Mouse (Mus musculus) neural tube, embryonic 13.5 days (tissue): ENCODE results near the gene Tes3-ps. TPM values are rescaled to one million over a fixed set of nuclear protein-coding genes. Genes with fewer than 3 reads are reported as not detected.

ENCODE experiments used
- ATAC-seq: fragments of 200-750 bp; cut with Nextera tagmentation; 2 replicates; pipeline ENCODE4 v1.8.0; 2017; ENCODE audit warnings: low read depth, mild to moderate bottlenecking, moderate TSS enrichment, moderate library complexity
- H3K27ac ChIP-seq: fragments of 300-500 bp; sonication (generic); replicated peaks from 2 replicates; pipeline ENCODE4 v1.5.1; 2015; ENCODE audit warnings: moderate library complexity, mild to moderate bottlenecking, inconsistent platforms
- H3K27me3 ChIP-seq: fragments of 300-500 bp; sonication (generic); 2 replicates; pipeline ENCODE4 v1.6.1; 2015; ENCODE audit warnings: mild to moderate bottlenecking, inconsistent platforms
- H3K36me3 ChIP-seq: fragments of 300-500 bp; sonication (generic); 2 replicates; pipeline ENCODE4 v1.6.1; 2015; ENCODE audit warnings: mild to moderate bottlenecking, inconsistent platforms
- H3K4me1 ChIP-seq: fragments of 300-500 bp; sonication (generic); replicated peaks from 2 replicates; pipeline ENCODE4 v1.6.1; 2015; ENCODE audit warnings: inconsistent platforms
- H3K4me2 ChIP-seq: fragments of 300-500 bp; sonication (generic); 2 replicates; pipeline ENCODE4 v1.6.1; 2015; ENCODE audit warnings: inconsistent platforms, mild to moderate bottlenecking, moderate library complexity
- H3K4me3 ChIP-seq: fragments of 300-500 bp; sonication (generic); 2 replicates; pipeline ENCODE4 v1.5.1; 2015; ENCODE audit warnings: mild to moderate bottlenecking, inconsistent platforms
- H3K9ac ChIP-seq: fragments of 300-500 bp; sonication (generic); 2 replicates; pipeline ENCODE4 v1.6.1; 2015; ENCODE audit warnings: moderate library complexity, mild to moderate bottlenecking, inconsistent platforms
- H3K9me3 ChIP-seq: fragments of 300-500 bp; sonication (generic); 2 replicates; pipeline ENCODE4 v1.6.1; 2016; ENCODE audit warnings: inconsistent platforms
- WGBS: fragments of 180-500 bp; shearing (Covaris S2); methylation state at CpG from one replicate; pipeline ENCODE4 v1.1.7; 2015; 5-methylcytosine and 5-hydroxymethylcytosine counted together
- polyA plus RNA-seq: library from polyadenylated mRNA; unstranded; fragments of >200 nt; fragmentation: Nextera tagmentation; extraction: Ambion mirVana; gene quantifications from 2 replicates; pipeline ENCODE4 v1.2.1, GENCODE M21; 2015

Tes3-ps gene
- polyA plus RNA-seq, 1 experiment from 2014 or later = 0.75 TPM

DNA sequence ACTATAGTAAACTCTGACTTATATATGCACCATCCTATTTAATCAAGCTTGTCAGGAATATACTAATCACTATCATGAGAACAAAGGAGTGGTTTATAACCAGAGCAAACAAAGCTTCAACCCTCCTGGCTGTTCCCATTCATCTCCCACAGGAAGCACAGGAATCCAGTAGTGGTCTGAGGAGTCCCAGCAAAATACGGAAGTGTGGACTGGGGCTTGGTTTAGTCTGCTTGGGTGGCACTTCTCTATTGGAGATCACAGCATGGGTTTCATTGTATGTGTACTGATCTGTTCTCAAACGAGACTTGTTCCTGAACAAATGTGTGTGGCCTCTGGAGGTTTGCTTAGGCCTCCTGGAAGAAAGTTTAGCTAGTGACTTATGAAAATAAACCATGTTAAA, 25.6 kb downstream of the Tes3-ps start:
- H3K27ac ChIP-seq = no peak overlapping the region
- no peak overlapping the region for H3K4me3 ChIP-seq
- no peaks in the 10 kb centered on the region for H3K4me1 ChIP-seq
- no peaks in the 10 kb centered on the region for H3K27me3 ChIP-seq
- no peaks in the 10 kb centered on the region for H3K36me3 ChIP-seq
- WGBS = 34% methylated on average over 2 of the region's 2 CpGs
- H3K9me3 ChIP-seq = no peaks in the 10 kb centered on the region
- ATAC-seq = no peak
- H3K9ac ChIP-seq = no peak overlapping the region
- no peak overlapping the region for H3K4me2 ChIP-seq

DNA sequence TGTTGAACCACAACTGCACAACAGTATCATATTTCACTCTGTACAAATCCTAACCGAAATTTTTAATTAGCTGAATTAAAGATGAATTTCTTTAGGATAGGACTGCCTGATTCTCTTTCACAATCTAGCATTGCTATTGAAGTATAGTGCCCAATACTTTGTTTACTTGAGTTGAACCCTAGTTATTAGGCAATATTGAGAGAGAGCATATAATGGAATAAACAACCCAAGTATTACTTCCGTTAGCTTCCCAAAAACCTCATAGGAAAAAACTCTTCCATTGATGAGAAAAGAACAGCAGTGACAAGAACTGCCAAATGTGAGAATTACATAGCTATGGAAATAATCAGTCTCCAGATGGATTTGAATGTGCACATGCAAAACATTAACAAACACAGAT, 33.1 kb downstream of the Tes3-ps start:
- Histone ChIP-seq H3K9ac (no peak overlapping the region), H3K9me3 (no peaks in the 10 kb centered on the region), H3K27ac (no peak overlapping the region), H3K4me2 (no peak overlapping the region), H3K4me3 (no peak overlapping the region), H3K4me1 (no peaks in the 10 kb centered on the region), H3K27me3 (no peaks in the 10 kb centered on the region), H3K36me3 (no peaks in the 10 kb centered on the region)
- 88% methylated on average over 2 of the region's 2 CpGs for WGBS
- no peak for ATAC-seq

DNA sequence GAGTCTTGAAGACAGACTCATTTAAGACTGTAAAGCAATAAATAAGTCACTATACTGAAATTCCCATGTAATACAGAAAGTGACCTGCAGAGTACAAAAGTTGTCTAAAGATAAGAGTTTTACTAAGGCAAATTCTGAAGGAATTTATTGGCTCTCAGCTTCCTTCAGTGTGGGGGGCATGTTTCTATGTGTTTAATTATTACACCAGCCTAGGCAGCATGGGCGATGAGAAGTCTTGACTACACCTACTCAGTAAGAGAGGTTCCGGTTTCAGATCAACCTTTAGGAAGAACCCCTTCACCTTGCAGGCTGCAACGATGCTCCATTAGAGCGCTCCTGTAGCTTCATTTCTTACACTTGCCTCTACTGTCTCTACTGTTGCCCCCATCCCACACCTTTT, 37.5 kb downstream of the Tes3-ps start:
- H3K4me2 ChIP-seq = no peak overlapping the region
- no peak for ATAC-seq
- H3K27me3 ChIP-seq = no peaks in the 10 kb centered on the region
- no peak overlapping the region for H3K9ac ChIP-seq
- WGBS = 94% methylated on average over 4 of the region's 4 CpGs
- no peaks in the 10 kb centered on the region for H3K4me1 ChIP-seq
- no peaks in the 10 kb centered on the region for H3K36me3 ChIP-seq
- no peak overlapping the region for H3K27ac ChIP-seq
- no peaks in the 10 kb centered on the region for H3K9me3 ChIP-seq
- no peak overlapping the region for H3K4me3 ChIP-seq

DNA sequence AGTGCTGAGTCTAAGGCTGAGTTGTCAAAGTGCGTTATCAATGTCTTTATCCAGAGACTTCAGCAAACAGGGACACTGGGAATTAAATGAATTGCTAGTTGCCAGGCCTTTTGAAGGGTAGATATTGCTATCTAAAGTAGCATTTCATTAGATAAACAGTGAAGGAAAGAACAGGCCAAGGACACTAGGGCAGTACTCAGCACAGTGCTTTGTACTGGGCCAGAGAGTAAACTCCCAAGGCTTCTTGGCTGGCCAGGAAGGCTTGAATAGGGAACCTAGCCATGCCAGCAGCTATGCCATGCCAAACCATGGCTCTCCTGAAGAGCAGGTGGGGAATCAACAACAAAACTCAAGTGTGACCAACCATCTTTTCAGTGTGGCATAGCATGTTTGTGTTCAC, 43.8 kb downstream of the Tes3-ps start:
- Histone ChIP-seq H3K9ac (no peak overlapping the region), H3K4me3 (no peak overlapping the region), H3K27me3 (no peaks in the 10 kb centered on the region), H3K4me1 (no peaks in the 10 kb centered on the region), H3K27ac (no peak overlapping the region), H3K36me3 (no peaks in the 10 kb centered on the region), H3K9me3 (no peaks in the 10 kb centered on the region), H3K4me2 (no peak overlapping the region)
- ATAC-seq = no peak
- 93% methylated on average over 1 of the region's 1 CpGs for WGBS

DNA sequence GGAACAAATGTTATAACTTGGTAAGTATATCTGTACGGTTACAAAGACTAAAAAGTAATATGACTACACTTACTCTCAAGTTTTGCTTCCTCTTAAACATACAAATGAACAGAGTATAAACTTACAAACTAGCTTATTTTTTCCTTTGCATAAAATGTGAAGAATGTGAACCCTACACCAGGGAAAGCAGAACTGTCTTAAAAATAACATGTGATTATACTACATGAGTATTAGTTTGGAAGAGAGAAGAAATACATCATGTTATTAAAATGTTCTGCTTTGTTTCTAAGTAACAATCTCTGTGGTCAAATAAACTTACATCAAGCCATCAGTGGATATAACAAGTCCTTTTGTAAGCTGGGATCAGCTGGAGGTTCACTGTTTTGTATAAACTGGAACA, 45.6 kb downstream of the Tes3-ps start:
- H3K9me3 ChIP-seq = no peaks in the 10 kb centered on the region
- H3K4me2 ChIP-seq = no peak overlapping the region
- H3K9ac ChIP-seq = no peak overlapping the region
- no peaks in the 10 kb centered on the region for H3K27me3 ChIP-seq
- no peaks in the 10 kb centered on the region for H3K36me3 ChIP-seq
- WGBS = 96% methylated on average over 1 of the region's 1 CpGs
- no peak for ATAC-seq
- no peak overlapping the region for H3K27ac ChIP-seq
- no peak overlapping the region for H3K4me3 ChIP-seq
- H3K4me1 ChIP-seq = no peaks in the 10 kb centered on the region

DNA sequence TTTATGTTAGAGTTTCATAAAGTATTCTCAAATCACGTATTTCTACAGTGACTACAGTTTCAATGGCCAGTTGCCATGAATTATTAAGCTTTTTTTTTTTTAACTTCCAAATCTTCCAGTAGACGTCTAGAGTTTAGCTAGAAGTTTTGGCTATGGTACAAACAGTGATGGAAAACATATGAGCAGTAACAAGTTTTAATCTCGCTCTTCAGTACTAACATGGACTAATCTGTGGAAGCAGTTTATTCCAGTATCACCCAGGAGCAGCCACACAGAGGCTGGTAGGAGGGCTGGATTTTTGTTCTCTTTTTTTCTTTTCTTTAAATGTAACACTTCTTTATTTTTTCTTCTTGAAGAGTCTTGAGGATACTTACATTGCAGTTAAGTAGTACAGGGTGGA, 51.2 kb downstream of the Tes3-ps start, which contains the start of gene Aspn:
Aspn (plus strand) TSS at position 165 of the 400 bp plus-strand sequence.
- Histone ChIP-seq H3K36me3 (no peaks in the 10 kb centered on the region), H3K9ac (no peak within 1 kb of the TSS)

DNA sequence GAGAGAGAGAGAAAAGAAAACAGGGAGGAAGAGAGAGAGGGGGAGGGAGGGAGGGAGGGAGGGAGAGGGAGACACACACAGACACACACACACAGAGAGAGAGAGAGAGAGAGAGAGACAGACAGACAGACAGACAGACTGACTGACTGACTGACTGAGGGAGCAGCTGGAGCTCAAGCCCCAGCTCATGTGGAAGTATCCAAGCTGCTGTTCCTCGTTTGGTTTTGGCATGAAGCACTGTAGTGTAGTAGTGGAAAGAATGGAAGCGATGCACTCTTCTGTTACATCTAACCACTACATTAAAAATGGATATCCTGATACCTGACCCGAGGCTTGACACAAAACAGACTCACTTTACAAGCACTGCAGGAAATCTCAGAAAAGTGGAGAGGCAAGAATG, 52.5 kb downstream of the Tes3-ps start:
- H3K4me2 ChIP-seq = no peak overlapping the region
- H3K36me3 ChIP-seq = no peaks in the 10 kb centered on the region
- no peak overlapping the region for H3K9ac ChIP-seq
- no peak overlapping the region for H3K27ac ChIP-seq
- H3K27me3 ChIP-seq = no peaks in the 10 kb centered on the region
- H3K4me3 ChIP-seq = no peak overlapping the region
- 74% methylated on average over 3 of the region's 3 CpGs for WGBS
- no peaks in the 10 kb centered on the region for H3K4me1 ChIP-seq
- no peak for ATAC-seq
- no peaks in the 10 kb centered on the region for H3K9me3 ChIP-seq

More for the DNA sequence above, 51.2 kb downstream of the Tes3-ps start, which contains the start of gene Aspn:
- no peaks in the 10 kb centered on the region for H3K9me3 ChIP-seq
- ATAC-seq = no peak
- H3K4me1 ChIP-seq = no peaks in the 10 kb centered on the region
- no peak within 1 kb of the TSS for H3K27ac ChIP-seq
- no peak within 1 kb of the TSS for H3K4me3 ChIP-seq
- no peaks in the 10 kb centered on the region for H3K27me3 ChIP-seq
- 85% methylated on average over 3 of the region's 3 CpGs for WGBS
- H3K4me2 ChIP-seq = no peak within 1 kb of the TSS

Other genes with a start within 250 kb of the Tes3-ps start
- 0.55 and 1.1 TPM in 2 replicates for gene Susd3, start 244.6 kb upstream of the Tes3-ps start, polyA plus RNA-seq
- 3.1 and 3.8 TPM in 2 replicates for gene Fgd3, start 173.0 kb upstream of the Tes3-ps start, polyA plus RNA-seq
- gene Bicd2, start 151.7 kb upstream of the Tes3-ps start, polyA plus RNA-seq = 35.4 and 35.9 TPM in 2 replicates
- 12.5 and 13.4 TPM in 2 replicates for gene Ippk, start 72.1 kb upstream of the Tes3-ps start, polyA plus RNA-seq
- 1.0 and 1.7 TPM in 2 replicates for gene Ecm2, start 11.5 kb downstream of the Tes3-ps start, polyA plus RNA-seq
- gene Aspn, start 51.1 kb downstream of the Tes3-ps start, polyA plus RNA-seq = 2.2 and 2.4 TPM in 2 replicates
- gene Omd, start 89.1 kb downstream of the Tes3-ps start, polyA plus RNA-seq = 0.37 and 0.38 TPM in 2 replicates
- gene Ogn, start 114.7 kb downstream of the Tes3-ps start, polyA plus RNA-seq = 17.0 and 17.5 TPM in 2 replicates
- 7.2 and 7.6 TPM in 2 replicates for gene Cenpp, start 159.5 kb downstream of the Tes3-ps start, polyA plus RNA-seq
- 19.4 and 22.5 TPM in 2 replicates for gene Nol8, start 159.8 kb downstream of the Tes3-ps start, polyA plus RNA-seq
- 59.9 and 66.6 TPM in 2 replicates for gene Iars, start 188.8 kb downstream of the Tes3-ps start, polyA plus RNA-seq